Mouse (Mus musculus) hindbrain, embryonic 14.5 days (tissue): Measurements from ENCODE around the gene Rassf6. TPM values are rescaled to one million over a fixed set of nuclear protein-coding genes. Genes with fewer than 3 reads are reported as not detected.
A peak's percentile ranks its signal among the peaks of the same experiment; 100 is the strongest.

Experiments used
- ATAC-seq: fragments of 200-750 bp; cut with Nextera tagmentation; 2 replicates; pipeline ENCODE4 v1.8.0; 2017; ENCODE audit warnings: moderate number of reproducible peaks, mild to moderate bottlenecking, moderate TSS enrichment, moderate library complexity; ENCODE audit not compliant: low FRiP score
- DNase-seq: peaks from one replicate; pipeline ENCODE4 v3.0.0-alpha.2; 2015; ENCODE audit warnings: low spot score
- H3K27ac ChIP-seq: fragments of 300-500 bp; sonication (generic); 2 replicates; pipeline ENCODE4 v1.5.1; 2014; ENCODE audit warnings: mild to moderate bottlenecking, moderate library complexity
- H3K27me3 ChIP-seq: fragments of 300-500 bp; sonication (generic); 2 replicates; pipeline ENCODE4 v1.6.1; 2014; ENCODE audit warnings: mild to moderate bottlenecking, low read length, mixed read lengths; ENCODE audit not compliant: control insufficient read depth, insufficient read depth
- H3K36me3 ChIP-seq: fragments of 300-500 bp; sonication (generic); replicated peaks from 2 replicates; pipeline ENCODE4 v1.6.1; 2014; ENCODE audit not compliant: control insufficient read depth, insufficient read depth
- H3K4me1 ChIP-seq: fragments of 300-500 bp; sonication (generic); replicated peaks from 2 replicates; pipeline ENCODE4 v1.6.1; 2014; ENCODE audit warnings: antibody characterized with exemption, low read length, mixed read lengths; ENCODE audit not compliant: control insufficient read depth, insufficient read depth
- H3K4me2 ChIP-seq: fragments of 300-500 bp; sonication (generic); replicated peaks from 2 replicates; pipeline ENCODE4 v1.6.1; 2014; ENCODE audit warnings: mild to moderate bottlenecking, moderate library complexity
- H3K4me3 ChIP-seq: fragments of 300-500 bp; sonication (generic); replicated peaks from 2 replicates; pipeline ENCODE4 v1.5.1; 2014; ENCODE audit warnings: mild to moderate bottlenecking, low read length
- H3K9ac ChIP-seq: fragments of 300-500 bp; sonication (generic); 2 replicates; pipeline ENCODE4 v1.6.1; 2014
- H3K9me3 ChIP-seq: fragments of 300-500 bp; sonication (generic); 2 replicates; pipeline ENCODE4 v1.6.1; 2016; ENCODE audit warnings: low read length; ENCODE audit not compliant: control insufficient read depth
- WGBS: fragments of 180-500 bp; shearing (Covaris S2); extraction: QIAGEN DNeasy Blood & Tissue Kit; methylation state at CpG from one replicate; pipeline ENCODE4 v1.1.7; 2014; 5-methylcytosine and 5-hydroxymethylcytosine counted together
- polyA plus RNA-seq: library from polyadenylated mRNA; unstranded; fragments of >200 nt; fragmentation: Nextera tagmentation; extraction: Ambion mirVana; gene quantifications from 2 replicates; pipeline ENCODE4 v1.2.1, GENCODE M21; 2014

Gene Rassf6
- polyA plus RNA-seq, 1 experiment from 2014 or later: 2.0 TPM

GRCm38 (mm10) chr5:90656681-90657080 is 16.2 kb upstream of the Rassf6 start:
- peak overlapping the region; percentile 8; the same call in 1 of the 2 replicates for H3K4me2 ChIP-seq

DNA sequence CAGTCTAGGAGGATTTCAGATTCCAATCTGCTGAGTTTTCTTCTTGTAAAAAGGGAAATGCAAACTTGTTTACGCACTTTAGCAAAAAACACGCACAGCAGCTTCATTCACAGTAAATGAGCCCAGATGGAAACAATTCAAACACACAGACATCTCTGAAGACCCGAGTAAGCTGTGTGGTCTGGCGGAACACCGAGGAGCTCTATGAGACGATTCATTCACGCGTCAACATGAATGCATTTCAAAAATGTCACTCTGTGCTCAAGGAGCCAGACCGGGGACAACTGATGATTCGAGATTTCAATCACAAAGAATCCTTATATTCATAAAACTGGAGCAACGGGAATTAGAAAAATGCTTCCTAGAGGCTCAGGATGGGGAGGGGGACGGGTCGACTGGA is 15.4 kb upstream of the Rassf6 start:
- no peaks in the 10 kb centered on the region for H3K9me3 ChIP-seq
- no peaks in the 10 kb centered on the region for H3K36me3 ChIP-seq
- DNase-seq: no peak
- no peak overlapping the region for H3K4me3 ChIP-seq
- H3K4me2 ChIP-seq: peak overlapping the region; percentile 8; the same call in 1 of the 2 replicates
- H3K27me3 ChIP-seq: no peaks in the 10 kb centered on the region
- no peak overlapping the region for H3K27ac ChIP-seq
- no peak for ATAC-seq
- no peak overlapping the region for H3K9ac ChIP-seq
- 59% methylated on average over 13 of the region's 13 CpGs for WGBS
- H3K4me1 ChIP-seq: no peaks in the 10 kb centered on the region

More at GRCm38 (mm10) chr5:90656681-90657080, 16.2 kb upstream of the Rassf6 start:
- Histone ChIP-seq H3K27ac (no peak overlapping the region), H3K36me3 (no peaks in the 10 kb centered on the region), H3K27me3 (no peaks in the 10 kb centered on the region), H3K4me3 (no peak overlapping the region), H3K9ac (no peak overlapping the region), H3K9me3 (no peaks in the 10 kb centered on the region), H3K4me1 (no peaks in the 10 kb centered on the region)
- no peak for DNase-seq
- WGBS: 75% methylated on average over 6 of the region's 6 CpGs
- no peak for ATAC-seq

- DNase-seq (no peak), ATAC-seq (no peak)
- Histone ChIP-seq H3K4me2 (no peak overlapping the region), H3K27ac (no peak overlapping the region), H3K36me3 (no peaks in the 10 kb centered on the region), H3K4me1 (no peaks in the 10 kb centered on the region), H3K4me3 (no peak overlapping the region), H3K9ac (no peak overlapping the region), H3K27me3 (no peaks in the 10 kb centered on the region), H3K9me3 (no peaks in the 10 kb centered on the region)
- WGBS: 79% methylated on average over 5 of the region's 5 CpGs
These were observed 14.3 kb upstream of the Rassf6 start for GRCm38 (mm10) chr5:90654798-90655197.

DNA sequence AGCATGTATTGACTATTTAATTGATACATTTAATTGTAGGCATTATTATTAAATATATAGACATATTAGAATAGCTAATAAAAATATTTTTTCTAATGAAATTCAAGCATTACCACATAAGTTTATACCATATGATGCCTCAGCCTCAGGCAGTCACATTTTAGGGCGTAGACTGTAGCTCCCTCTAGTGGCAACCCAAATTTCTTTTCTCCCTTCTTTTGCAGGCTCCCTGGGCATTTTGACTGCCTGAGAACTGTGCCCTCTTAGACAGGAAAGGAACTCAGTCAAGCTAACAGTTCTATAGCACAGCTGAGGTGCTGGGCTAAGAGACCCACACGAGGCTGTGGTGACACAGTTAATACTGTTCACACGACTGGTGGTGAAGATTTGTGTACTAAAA is 12.3 kb upstream of the Rassf6 start:
- Histone ChIP-seq H3K27me3 (no peaks in the 10 kb centered on the region), H3K27ac (no peak overlapping the region), H3K4me1 (no peaks in the 10 kb centered on the region), H3K4me3 (no peak overlapping the region), H3K36me3 (no peaks in the 10 kb centered on the region), H3K9me3 (no peaks in the 10 kb centered on the region), H3K9ac (no peak overlapping the region), H3K4me2 (no peak overlapping the region)
- DNase-seq (peak; percentile 87), ATAC-seq (peak; percentile 74; the same call in 1 of the 2 replicates)
- 10% methylated on average over 3 of the region's 3 CpGs for WGBS

DNA sequence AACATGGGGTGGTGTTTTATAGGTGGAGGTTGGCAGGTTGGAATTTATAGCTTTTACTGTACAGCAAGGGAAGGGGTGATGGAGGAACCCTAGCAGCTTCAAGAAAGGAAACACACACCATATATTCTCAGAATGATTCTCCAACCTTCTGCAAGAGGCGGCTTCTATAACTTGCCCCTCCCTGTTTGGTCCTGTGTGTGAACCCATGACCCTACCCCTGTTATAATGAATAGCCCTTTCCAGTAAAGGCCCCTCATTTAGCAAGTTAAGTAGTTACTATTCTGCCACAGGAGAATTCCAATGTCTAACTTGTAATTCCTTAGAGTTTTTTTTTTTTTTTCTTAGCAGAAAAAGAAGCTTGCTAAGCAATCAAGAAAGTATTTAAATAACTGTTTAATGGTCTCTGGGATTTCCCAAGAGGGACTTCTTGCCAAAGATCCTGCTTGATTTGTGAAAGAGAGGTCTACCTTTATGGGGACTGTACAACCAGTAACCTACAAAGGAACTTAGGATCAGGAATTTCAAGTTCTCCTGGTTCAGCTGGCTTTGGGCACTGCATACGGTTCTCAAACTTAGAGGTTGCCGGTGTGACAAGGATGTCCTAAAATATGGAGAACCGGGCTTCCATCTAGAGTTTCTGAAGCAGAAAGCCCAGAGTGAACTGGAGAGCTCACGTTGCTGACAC is 10.2 kb upstream of the Rassf6 start:
- ATAC-seq: no peak
- Histone ChIP-seq H3K4me3 (no peak overlapping the region), H3K36me3 (no peaks in the 10 kb centered on the region), H3K4me2 (no peak overlapping the region), H3K27ac (no peak overlapping the region), H3K9ac (no peak overlapping the region), H3K4me1 (no peaks in the 10 kb centered on the region), H3K9me3 (no peaks in the 10 kb centered on the region), H3K27me3 (no peaks in the 10 kb centered on the region)
- WGBS: 86% methylated on average over 5 of the region's 5 CpGs
- DNase-seq: no peak

DNA sequence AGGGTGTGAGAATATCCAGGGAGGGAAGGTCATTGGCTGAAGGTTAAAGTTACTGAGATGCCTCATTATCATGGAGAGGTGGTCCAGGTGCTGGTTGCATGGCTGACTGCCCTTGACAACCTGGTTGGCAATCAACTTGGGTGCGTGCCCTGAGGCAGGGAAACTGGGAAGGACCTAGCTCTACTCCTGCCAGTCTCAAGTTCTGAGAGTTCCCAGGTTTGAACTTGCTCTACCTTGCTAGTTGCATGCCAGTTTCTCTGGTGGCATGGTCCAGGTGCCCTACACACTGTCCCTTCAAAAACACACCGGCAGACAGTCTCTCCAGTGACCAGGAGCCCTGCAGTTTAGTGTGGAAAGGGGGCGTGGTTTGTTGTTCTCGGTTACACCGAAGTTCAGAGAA is 7.0 kb upstream of the Rassf6 start:
- no peaks in the 10 kb centered on the region for H3K4me1 ChIP-seq
- H3K36me3 ChIP-seq: no peaks in the 10 kb centered on the region
- WGBS: 75% methylated on average over 5 of the region's 5 CpGs
- DNase-seq (no peak), ATAC-seq (no peak)
- no peak overlapping the region for H3K9ac ChIP-seq
- H3K27me3 ChIP-seq: no peaks in the 10 kb centered on the region
- no peak overlapping the region for H3K4me3 ChIP-seq
- no peak overlapping the region for H3K4me2 ChIP-seq
- no peaks in the 10 kb centered on the region for H3K9me3 ChIP-seq
- no peak overlapping the region for H3K27ac ChIP-seq

GRCm38 (mm10) chr5:90646398-90646797 is 5.9 kb upstream of the Rassf6 start:
- DNase-seq (no peak), ATAC-seq (no peak)
- H3K27me3 ChIP-seq: no peaks in the 10 kb centered on the region
- H3K9ac ChIP-seq: no peak overlapping the region
- H3K4me3 ChIP-seq: no peak overlapping the region
- 78% methylated on average over 5 of the region's 5 CpGs for WGBS
- H3K9me3 ChIP-seq: no peaks in the 10 kb centered on the region
- no peaks in the 10 kb centered on the region for H3K4me1 ChIP-seq
- H3K36me3 ChIP-seq: no peaks in the 10 kb centered on the region
- no peak overlapping the region for H3K4me2 ChIP-seq
- no peak overlapping the region for H3K27ac ChIP-seq

- H3K4me1 ChIP-seq: no peaks in the 10 kb centered on the region
- no peak overlapping the region for H3K4me2 ChIP-seq
- H3K36me3 ChIP-seq: no peaks in the 10 kb centered on the region
- DNase-seq: no peak
- H3K27me3 ChIP-seq: no peaks in the 10 kb centered on the region
- WGBS: 71% methylated on average over 3 of the region's 3 CpGs
- H3K9ac ChIP-seq: no peak overlapping the region
- H3K4me3 ChIP-seq: no peak overlapping the region
- H3K27ac ChIP-seq: no peak overlapping the region
- H3K9me3 ChIP-seq: no peaks in the 10 kb centered on the region
- no peak for ATAC-seq
These were observed 5.1 kb upstream of the Rassf6 start for GRCm38 (mm10) chr5:90645579-90645978.

DNA sequence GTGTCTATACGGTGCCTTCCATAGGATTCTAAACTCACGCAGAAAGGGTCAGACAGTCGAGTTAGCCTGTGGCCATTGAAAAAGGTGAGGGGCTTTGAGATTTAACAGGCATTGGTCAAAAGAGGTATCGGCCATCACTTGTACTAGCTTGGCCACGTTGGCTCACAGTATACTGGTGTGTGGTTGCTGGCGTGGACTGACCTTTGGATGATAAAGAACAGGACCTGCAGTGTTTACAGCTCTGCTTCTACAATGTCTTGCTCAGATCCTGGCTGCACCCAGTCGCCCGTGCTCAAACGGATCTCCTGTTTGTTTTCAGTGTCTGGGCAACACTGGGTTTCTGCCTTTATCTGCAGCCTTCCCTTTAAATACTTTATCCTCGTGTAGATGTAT is 757 bp upstream of the Rassf6 start:
- 78% methylated on average over 10 of the region's 10 CpGs for WGBS
- H3K4me2 ChIP-seq: no peak overlapping the region
- H3K36me3 ChIP-seq: no peaks in the 10 kb centered on the region
- no peaks in the 10 kb centered on the region for H3K27me3 ChIP-seq
- no peak overlapping the region for H3K27ac ChIP-seq
- H3K9me3 ChIP-seq: no peaks in the 10 kb centered on the region
- no peak overlapping the region for H3K9ac ChIP-seq
- DNase-seq: no peak
- H3K4me1 ChIP-seq: no peaks in the 10 kb centered on the region
- H3K4me3 ChIP-seq: no peak overlapping the region
- no peak for ATAC-seq

- Histone ChIP-seq H3K9me3 (no peaks in the 10 kb centered on the region), H3K27me3 (no peaks in the 10 kb centered on the region), H3K9ac (no peak overlapping the region), H3K27ac (no peak overlapping the region), H3K4me2 (no peak overlapping the region), H3K36me3 (no peaks in the 10 kb centered on the region), H3K4me1 (no peaks in the 10 kb centered on the region), H3K4me3 (no peak overlapping the region)
- DNase-seq (no peak), ATAC-seq (no peak)
- WGBS: 82% methylated on average over 7 of the region's 7 CpGs
These were observed 5.6 kb downstream of the Rassf6 start for GRCm38 (mm10) chr5:90634885-90635284.
